Mouse (Mus musculus) C2C12 (cell line): ENCODE measurements around the gene Rsc1a1. TPM values are rescaled to one million over a fixed set of nuclear protein-coding genes. Genes with fewer than 3 reads are reported as not detected.

Experiments used
- H3K27me3 ChIP-seq: one replicate; pipeline ENCODE4 v1.6.1; 2011; ENCODE audit not compliant: control insufficient read depth, insufficient read depth, insufficient read length
- H3K36me3 ChIP-seq: one replicate; pipeline ENCODE4 v1.6.1; 2011; ENCODE audit not compliant: control insufficient read depth, insufficient read depth
- H3K4me3 ChIP-seq: one replicate; pipeline ENCODE4 v1.5.1; 2011; ENCODE audit warnings: mild to moderate bottlenecking, control low read depth; ENCODE audit not compliant: poor library complexity, insufficient read depth, severe bottlenecking
- H3K79me2 ChIP-seq: one replicate; pipeline ENCODE4 v1.6.1; 2011; ENCODE audit not compliant: control insufficient read depth, insufficient read depth
- H3K79me3 ChIP-seq: one replicate; pipeline ENCODE4 v1.6.1; 2011; ENCODE audit warnings: low read depth, control low read depth
- H3ac ChIP-seq: one replicate; pipeline ENCODE3; 2011; ENCODE audit warnings: low read depth; ENCODE audit not compliant: control insufficient read depth, insufficient read length
- CEBPB ChIP-seq: IDR thresholded peaks from one replicate; pipeline ENCODE4 v1.6.1; 2011; ENCODE audit warnings: low read depth, mild to moderate bottlenecking, control low read depth, moderate library complexity
- CTCF ChIP-seq: IDR thresholded peaks from one replicate; pipeline ENCODE4 v1.5.1; 2011; ENCODE audit not compliant: control insufficient read depth, insufficient read depth, insufficient read length
- FOSL1 ChIP-seq: IDR thresholded peaks from one replicate; pipeline ENCODE4 v1.8.0; 2011; ENCODE audit warnings: mild to moderate bottlenecking, low read length; ENCODE audit not compliant: poor library complexity, insufficient read depth, severe bottlenecking
- MAX ChIP-seq: IDR thresholded peaks from one replicate; pipeline ENCODE4 v1.6.1; 2011; ENCODE audit warnings: mild to moderate bottlenecking, control low read depth
- MYOD1 ChIP-seq: IDR thresholded peaks from one replicate; pipeline ENCODE4 v1.6.1; 2011; ENCODE audit warnings: low read depth; ENCODE audit not compliant: control insufficient read depth, insufficient read length
- MYOG ChIP-seq: IDR thresholded peaks from one replicate; pipeline ENCODE4 v1.6.1; 2011; ENCODE audit not compliant: control insufficient read depth, insufficient read length; ENCODE audit errors: extremely low read depth
- USF1 ChIP-seq: IDR thresholded peaks from one replicate; pipeline ENCODE4 v1.6.1; 2011; ENCODE audit warnings: low read depth, mild to moderate bottlenecking, control low read depth, moderate library complexity
- polyA plus RNA-seq: library from polyadenylated mRNA; unstranded; fragments of >200 nt; fragmentation: generic; extraction: Trizol; gene quantifications from one replicate; pipeline ENCODE4 v1.2.1, GENCODE M21; 2012; ENCODE audit warnings: missing spikeins

Gene Rsc1a1
- polyA plus RNA-seq, 1 experiment, result 5.4 TPM

DNA sequence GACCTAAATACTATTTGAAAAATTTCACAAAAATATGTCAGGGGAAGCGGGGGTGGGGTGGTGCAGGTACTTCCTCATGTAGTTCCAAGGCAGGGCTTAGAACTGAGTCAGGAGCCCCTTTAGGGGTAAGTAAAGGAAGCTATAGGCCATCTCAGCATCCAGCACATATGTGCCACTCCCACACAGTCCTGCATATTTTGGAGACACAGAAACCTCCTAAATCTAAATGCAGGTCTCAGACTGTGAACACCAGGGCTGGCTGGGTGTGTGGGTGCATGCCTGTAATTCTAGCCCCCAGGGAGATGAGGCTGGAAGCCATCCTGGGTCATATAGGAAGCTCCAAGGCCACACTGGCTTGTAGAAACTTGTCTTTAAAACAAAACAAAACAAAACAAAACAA is 25.9 kb upstream of the Rsc1a1 start:
- Histone ChIP-seq H3K79me2 (peaks cover 58% of the 10 kb centered on the region), H3ac (no peak overlapping the region), H3K4me3 (no peak overlapping the region), H3K79me3 (peaks cover 36% of the 10 kb centered on the region), H3K36me3 (peaks cover 54% of the 10 kb centered on the region), H3K27me3 (no peaks in the 10 kb centered on the region)
- no peak for TF ChIP-seq FOSL1
- TF ChIP-seq MYOG, result no peak
- no peak for TF ChIP-seq USF1
- TF ChIP-seq MYOD1, result no peak
- TF ChIP-seq CEBPB, result no peak
- TF ChIP-seq CTCF, result no peak

GRCm38 (mm10) chr4:141708971-141709370 is 23.6 kb upstream of the Rsc1a1 start:
- no peak overlapping the region for H3K4me3 ChIP-seq
- peaks cover 67% of the 10 kb centered on the region for H3K36me3 ChIP-seq
- peaks cover 14% of the 10 kb centered on the region for H3K79me3 ChIP-seq
- H3K27me3 ChIP-seq, result no peaks in the 10 kb centered on the region
- no peak overlapping the region for H3ac ChIP-seq
- peaks cover 36% of the 10 kb centered on the region for H3K79me2 ChIP-seq
- no peak for TF ChIP-seq FOSL1
- no peak for TF ChIP-seq CEBPB

DNA sequence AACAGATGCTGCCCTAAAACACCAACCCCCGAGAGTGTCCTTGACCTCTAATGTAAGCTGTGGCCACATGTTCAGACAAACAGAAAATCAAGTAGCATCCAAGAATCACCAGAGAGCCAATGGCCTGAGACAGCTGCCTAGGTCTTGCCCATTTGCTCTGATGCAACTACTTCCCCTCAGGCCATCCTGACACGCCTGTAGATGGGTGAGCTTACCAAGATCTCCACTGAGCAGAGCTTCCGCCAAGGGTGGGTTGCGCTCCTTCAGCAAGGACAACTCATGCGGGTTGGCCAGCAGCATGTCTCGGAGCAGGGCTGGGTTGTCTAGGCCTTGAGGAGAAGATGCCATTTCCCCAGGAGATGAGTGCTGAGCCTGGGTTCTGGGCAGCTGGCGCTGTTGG is 22.6 kb upstream of the Rsc1a1 start:
- peaks cover 9% of the 10 kb centered on the region for H3K79me3 ChIP-seq
- H3K79me2 ChIP-seq, result peaks cover 26% of the 10 kb centered on the region
- peaks cover 67% of the 10 kb centered on the region for H3K36me3 ChIP-seq
- no peak for TF ChIP-seq FOSL1
- TF ChIP-seq MYOG, result no peak
- no peak for TF ChIP-seq CTCF
- no peak for TF ChIP-seq USF1
- TF ChIP-seq MYOD1, result no peak
- TF ChIP-seq CEBPB, result no peak
- no peak for TF ChIP-seq MAX
- H3K27me3 ChIP-seq, result no peaks in the 10 kb centered on the region
- no peak overlapping the region for H3K4me3 ChIP-seq
- no peak overlapping the region for H3ac ChIP-seq

DNA sequence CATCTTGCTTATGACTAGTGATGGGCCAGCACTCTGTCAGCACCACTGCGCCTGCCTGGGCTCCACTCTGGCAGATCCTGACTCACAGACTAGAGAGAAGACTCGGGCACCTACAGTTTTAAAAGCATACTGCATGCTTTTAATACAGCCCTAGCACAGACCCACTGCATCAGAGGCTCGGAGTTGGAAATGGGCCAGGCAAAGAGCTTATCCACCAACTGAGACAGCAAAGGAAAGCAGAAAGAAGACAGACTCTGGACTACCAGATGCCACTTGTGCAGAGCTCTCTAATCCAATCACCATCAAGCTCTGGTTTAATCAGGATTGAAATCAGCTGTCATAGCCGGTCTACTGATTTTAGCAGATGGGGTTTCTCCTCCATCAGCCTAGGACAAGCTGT is 19.9 kb upstream of the Rsc1a1 start:
- H3ac ChIP-seq, result no peak overlapping the region
- H3K4me3 ChIP-seq, result no peak overlapping the region
- H3K79me3 ChIP-seq, result peaks cover 3% of the 10 kb centered on the region
- peaks cover 75% of the 10 kb centered on the region for H3K36me3 ChIP-seq
- peaks cover 10% of the 10 kb centered on the region for H3K79me2 ChIP-seq
- no peaks in the 10 kb centered on the region for H3K27me3 ChIP-seq
- TF ChIP-seq MAX (no peak), USF1 (no peak), CEBPB (no peak), MYOD1 (no peak), CTCF (no peak), FOSL1 (no peak), MYOG (no peak)

GRCm38 (mm10) chr4:141704625-141705024 is 19.2 kb upstream of the Rsc1a1 start:
- Histone ChIP-seq H3K79me3 (peaks cover 3% of the 10 kb centered on the region), H3K36me3 (peaks cover 82% of the 10 kb centered on the region), H3K27me3 (no peaks in the 10 kb centered on the region), H3ac (no peak overlapping the region), H3K79me2 (peaks cover 7% of the 10 kb centered on the region), H3K4me3 (no peak overlapping the region)
- TF ChIP-seq MYOD1 (no peak), MYOG (no peak), FOSL1 (no peak), CTCF (no peak), CEBPB (no peak), USF1 (no peak), MAX (no peak)

DNA sequence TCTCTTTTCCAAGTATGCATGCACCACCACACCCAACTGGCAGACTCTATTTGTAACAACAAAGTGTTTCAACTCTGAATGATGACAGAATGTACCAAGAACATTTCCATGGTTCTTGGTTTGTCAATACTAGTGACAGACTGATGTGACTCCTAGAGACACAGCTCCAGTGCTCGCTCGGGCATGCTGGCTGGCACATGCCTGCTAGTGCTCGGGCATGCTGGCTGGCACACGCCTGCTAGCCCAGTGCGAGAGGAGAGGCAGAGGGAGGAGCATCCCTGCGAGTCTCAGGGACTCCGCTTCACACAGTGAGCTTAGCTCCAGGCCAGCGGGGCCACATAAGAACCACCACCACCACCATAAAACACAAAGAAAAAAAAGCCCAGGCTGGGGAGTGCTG is 9.3 kb upstream of the Rsc1a1 start:
- Histone ChIP-seq H3ac (no peak overlapping the region), H3K4me3 (no peak overlapping the region), H3K36me3 (peaks cover 69% of the 10 kb centered on the region), H3K79me3 (no peaks in the 10 kb centered on the region), H3K27me3 (no peaks in the 10 kb centered on the region), H3K79me2 (no peaks in the 10 kb centered on the region)
- no peak for TF ChIP-seq FOSL1
- TF ChIP-seq MYOG, result no peak
- no peak for TF ChIP-seq CTCF
- no peak for TF ChIP-seq MYOD1
- TF ChIP-seq CEBPB, result no peak
- no peak for TF ChIP-seq USF1
- no peak for TF ChIP-seq MAX
